Mouse (Mus musculus): ENCODE results near the gene Cpm. TPM values are rescaled to one million over a fixed set of nuclear protein-coding genes. Genes with fewer than 3 reads are reported as not detected.
"Not testable (repeated sequence)": the region's sequence is repeated elsewhere in the genome, so short reads cannot be mapped to it uniquely, and the experiment has no call there.

Cpm gene
- total RNA-seq, 4 experiments from 2014 or later = 7.6 to 8.4 (median 8.1) TPM

- no peak for DNase-seq (ENCODE audit: low spot score in 2 of 2)
Measured at GRCm38 (mm10) chr10:117712871-117713270, 83.6 kb downstream of the Cpm start.

- DNase-seq (ENCODE audit: low spot score in 2 of 2) = no peak
Measured at GRCm38 (mm10) chr10:117713466-117713865, 84.2 kb downstream of the Cpm start.

- DNase-seq (ENCODE audit: low spot score in 2 of 2) = no peak
Measured at GRCm38 (mm10) chr10:117714048-117714545, 84.8 kb downstream of the Cpm start.

- no peak for DNase-seq (ENCODE audit: low spot score in 2 of 2)
Measured at GRCm38 (mm10) chr10:117714928-117715500, 85.7 kb downstream of the Cpm start.

- DNase-seq (ENCODE audit: low spot score in 2 of 2) = not testable (repeated sequence)
Measured at GRCm38 (mm10) chr10:117715654-117716053, 86.4 kb downstream of the Cpm start.

- DNase-seq (ENCODE audit: low spot score in 2 of 2) = no peak
Measured at GRCm38 (mm10) chr10:117716686-117717085, 87.4 kb downstream of the Cpm start.

GRCm38 (mm10) chr10:117717583-117717982 is 88.3 kb downstream of the Cpm start:
- no peak for DNase-seq (ENCODE audit: low spot score in 2 of 2)

GRCm38 (mm10) chr10:117718161-117719119 is 89.1 kb downstream of the Cpm start:
- no peak for DNase-seq (ENCODE audit: low spot score in 2 of 2)

- no peak for DNase-seq (ENCODE audit: low spot score in 2 of 2)
Measured at GRCm38 (mm10) chr10:117724136-117724718, 94.9 kb downstream of the Cpm start.

GRCm38 (mm10) chr10:117724804-117725361 is 95.6 kb downstream of the Cpm start:
- no peak for DNase-seq (ENCODE audit: low spot score in 2 of 2)

- DNase-seq (ENCODE audit: low spot score in 2 of 2) = no peak
Measured at GRCm38 (mm10) chr10:117725671-117726070, 96.4 kb downstream of the Cpm start.

GRCm38 (mm10) chr10:117726350-117726749 is 97.0 kb downstream of the Cpm start:
- no peak for DNase-seq (ENCODE audit: low spot score in 2 of 2)

GRCm38 (mm10) chr10:117726888-117727385 is 97.6 kb downstream of the Cpm start:
- no peak for DNase-seq (ENCODE audit: low spot score in 2 of 2)

- DNase-seq (ENCODE audit: low spot score in 2 of 2) = no peak
Measured at GRCm38 (mm10) chr10:117727518-117728110, 98.3 kb downstream of the Cpm start.

- DNase-seq (ENCODE audit: low spot score in 2 of 2) = no peak
Measured at GRCm38 (mm10) chr10:117728574-117728973, 99.3 kb downstream of the Cpm start.

- no peak for DNase-seq (ENCODE audit: low spot score in 2 of 2)
Measured at GRCm38 (mm10) chr10:117729139-117729814, 100.0 kb downstream of the Cpm start.

GRCm38 (mm10) chr10:117730140-117730539 is 100.8 kb downstream of the Cpm start:
- DNase-seq (ENCODE audit: low spot score in 2 of 2) = no peak

GRCm38 (mm10) chr10:117730637-117731203 is 101.4 kb downstream of the Cpm start:
- DNase-seq (ENCODE audit: low spot score in 2 of 2) = no peak

- no peak for DNase-seq (ENCODE audit: low spot score in 2 of 2)
Measured at GRCm38 (mm10) chr10:117731244-117732101, 102.2 kb downstream of the Cpm start.
